ENCODE assay signal across 7 mouse cellular contexts in genomic region chr1:75477264-75477965, GRCm38 (mm10). TPM values are rescaled to one million over a fixed set of nuclear protein-coding genes. Genes with fewer than 3 reads are reported as not detected.
DNase-seq lines count a peak whose midpoint lies in the region; ATAC-seq and TF ChIP-seq lines count a peak whose summit lies in the region.

No protein-coding gene starts in this region.

- H3K4me3 ChIP-seq in intestine, postnatal 0 days (ENCODE audit: low read depth, low read length): peak overlapping the region; percentile 20
- H3K4me3 ChIP-seq in limb, embryonic 12.5 days (replicated peaks): peak overlapping the region; percentile 59
- H3K4me3 ChIP-seq in midbrain, embryonic 14.5 days (replicated peaks; ENCODE audit: low read depth, low read length): peak overlapping the region; percentile 87

- intact Hi-C loops in gastrocnemius, postnatal 14 days (cut with DNase I; ENCODE audit: low total_unique reads): loop anchor here (5.0 kb wide), 1 partner anchor 120 kb away; no protein-coding TSS in a partner anchor

- WGBS in intestine, postnatal 0 days: 14% methylated on average over 35 of the region's 35 CpGs
- 13% methylated on average over 35 of the region's 35 CpGs for WGBS in limb, embryonic 12.5 days
- 9% methylated on average over 35 of the region's 35 CpGs for WGBS in midbrain, embryonic 14.5 days

- H3K27me3 ChIP-seq in intestine, postnatal 0 days (replicated peaks; ENCODE audit: control insufficient read depth, insufficient read depth, low read length): peaks cover 11% of the 10 kb centered on the region; the same call in 1 of the 2 replicates
- peaks cover 36% of the 10 kb centered on the region for H3K27me3 ChIP-seq in limb, embryonic 12.5 days
- H3K27me3 ChIP-seq in midbrain, embryonic 14.5 days (ENCODE audit: control insufficient read depth, insufficient read depth, low read length): no peaks in the 10 kb centered on the region

- no peaks in the 10 kb centered on the region for H3K9me3 ChIP-seq in intestine, postnatal 0 days (ENCODE audit: control insufficient read depth)
- no peaks in the 10 kb centered on the region for H3K9me3 ChIP-seq in limb, embryonic 12.5 days
- no peaks in the 10 kb centered on the region for H3K9me3 ChIP-seq in midbrain, embryonic 14.5 days (ENCODE audit: control insufficient read depth, low read length)

- peak overlapping the region; percentile 97 for H3K4me2 ChIP-seq in intestine, postnatal 0 days (replicated peaks; ENCODE audit: low read depth)
- H3K4me2 ChIP-seq in limb, embryonic 12.5 days: peak overlapping the region; percentile 90
- peak overlapping the region; percentile 86 for H3K4me2 ChIP-seq in midbrain, embryonic 14.5 days (ENCODE audit: low read length)

- no peak overlapping the region for H3K27ac ChIP-seq in intestine, postnatal 0 days (ENCODE audit: low read depth, low read length)
- H3K27ac ChIP-seq in limb, embryonic 12.5 days: no peak overlapping the region
- H3K27ac ChIP-seq in midbrain, embryonic 14.5 days (replicated peaks; ENCODE audit: low read depth, low read length): 0 out of 2 replicates have a peak overlapping the region, but pooled peaks have one; percentile 41

- H3K4me1 ChIP-seq in intestine, postnatal 0 days (replicated peaks; ENCODE audit: control insufficient read depth, insufficient read depth, low read length): no peaks in the 10 kb centered on the region
- H3K4me1 ChIP-seq in limb, embryonic 12.5 days (replicated peaks): peaks cover 33% of the 10 kb centered on the region
- peaks cover 32% of the 10 kb centered on the region for H3K4me1 ChIP-seq in midbrain, embryonic 14.5 days (ENCODE audit: control insufficient read depth, insufficient read depth, low read length)

- ATAC-seq in common myeloid progenitor, adult 5-6 weeks (replicated peaks; ENCODE audit: low read depth, poor library complexity, severe bottlenecking): peak; percentile 61
- peak; percentile 14; the same call in 1 of the 2 replicates for ATAC-seq in intestine, postnatal 0 days
- no peak for ATAC-seq in limb, embryonic 12.5 days (ENCODE audit: insufficient number of reproducible peaks, insufficient read depth, low FRiP score, low TSS enrichment, low read depth)
- peak; percentile 3; the same call in 1 of the 2 replicates for ATAC-seq in midbrain, embryonic 14.5 days (ENCODE audit: low FRiP score, low TSS enrichment)

- TF ChIP-seq CTCF in intestine, postnatal 0 days (IDR thresholded peaks at IDR 0.05; ENCODE audit: low read depth): peak; percentile 93

- peaks cover 32% of the 10 kb centered on the region; the same call in 1 of the 2 replicates for H3K36me3 ChIP-seq in intestine, postnatal 0 days (ENCODE audit: control insufficient read depth, insufficient read depth)
- H3K36me3 ChIP-seq in limb, embryonic 12.5 days: peaks cover 44% of the 10 kb centered on the region
- H3K36me3 ChIP-seq in midbrain, embryonic 14.5 days (ENCODE audit: control insufficient read depth, insufficient read depth, low read length): peaks cover 47% of the 10 kb centered on the region

- DNase-seq in adrenal gland, adult 18-20 months (ENCODE audit: low spot score in 2 of 2): peak; percentile 80 to 84
- DNase-seq in gastrocnemius, postnatal 14 days: peak; percentile 78
- peak; percentile 90 for DNase-seq in midbrain, embryonic 14.5 days
- DNase-seq in spleen, adult 12 weeks (ENCODE audit: low spot score): peak; percentile 68

- no peak overlapping the region for H3K9ac ChIP-seq in intestine, postnatal 0 days (ENCODE audit: low read depth, low read length)
- no peak overlapping the region for H3K9ac ChIP-seq in limb, embryonic 12.5 days (replicated peaks)
- H3K9ac ChIP-seq in midbrain, embryonic 14.5 days (replicated peaks; ENCODE audit: low read length): peak overlapping the region; percentile 39; the same call in 1 of the 2 replicates

RNA-seq across cellular contexts. Expression of gene Chpf, which starts 1.7 kb away (rescaled TPM):
- total RNA-seq in adrenal gland, adult 18-20 months (2021): 10 to 100 TPM; 58.9 to 59.1 TPM
- total RNA-seq in common myeloid progenitor, adult 5-6 weeks (2017): 0.92 and 2.1 TPM in 2 replicates
- 10 to 100 TPM; 14.9 to 20.7 TPM for total RNA-seq in gastrocnemius, postnatal 14 days (2021)
- polyA plus RNA-seq in intestine, postnatal 0 days (2015; fragmentation: Nextera tagmentation; extraction: Ambion mirVana): 21.8 and 22.3 TPM in 2 replicates
- polyA plus RNA-seq in limb, embryonic 12.5 days (2016; fragmentation: Nextera tagmentation; extraction: Ambion mirVana): 22.1 and 27.1 TPM in 2 replicates
- polyA plus RNA-seq in midbrain, embryonic 14.5 days (2014; fragmentation: Nextera tagmentation; extraction: Ambion mirVana): 39.7 and 44.2 TPM in 2 replicates

RNA-seq across cellular contexts. Expression of gene Tmem198, which starts 1.9 kb away (rescaled TPM):
- total RNA-seq in adrenal gland, adult 18-20 months (2021): 1 to 10 TPM; 3.5 to 6.2 TPM
- 0.32 TPM in 1 of 2 replicates, not detected in the other for total RNA-seq in common myeloid progenitor, adult 5-6 weeks (2017)
- total RNA-seq in gastrocnemius, postnatal 14 days (2021): under 1 TPM; 0.09 to 0.25 TPM
- 1.3 and 1.6 TPM in 2 replicates for polyA plus RNA-seq in intestine, postnatal 0 days (2015; fragmentation: Nextera tagmentation; extraction: Ambion mirVana)
- 0.36 and 0.74 TPM in 2 replicates for polyA plus RNA-seq in limb, embryonic 12.5 days (2016; fragmentation: Nextera tagmentation; extraction: Ambion mirVana)
- 42.9 and 55.9 TPM in 2 replicates for polyA plus RNA-seq in midbrain, embryonic 14.5 days (2014; fragmentation: Nextera tagmentation; extraction: Ambion mirVana)

RNA-seq across cellular contexts. Expression of gene Asic4, which starts 27.2 kb away (rescaled TPM):
- total RNA-seq in adrenal gland, adult 18-20 months (2021): 1 to 10 TPM; 5.1 to 8.1 TPM
- total RNA-seq in common myeloid progenitor, adult 5-6 weeks (2017): not detected in 2 replicates
- not detected for total RNA-seq in gastrocnemius, postnatal 14 days (2021)
- polyA plus RNA-seq in intestine, postnatal 0 days (2015; fragmentation: Nextera tagmentation; extraction: Ambion mirVana): 0.97 and 1.2 TPM in 2 replicates
- polyA plus RNA-seq in limb, embryonic 12.5 days (2016; fragmentation: Nextera tagmentation; extraction: Ambion mirVana): 0.50 and 0.78 TPM in 2 replicates
- 16.6 and 34.3 TPM in 2 replicates for polyA plus RNA-seq in midbrain, embryonic 14.5 days (2014; fragmentation: Nextera tagmentation; extraction: Ambion mirVana)

RNA-seq across cellular contexts. Expression of gene Obsl1, which starts 28.8 kb away (rescaled TPM):
- total RNA-seq in adrenal gland, adult 18-20 months (2021): 10 to 100 TPM; 48.9 to 54.4 TPM
- total RNA-seq in common myeloid progenitor, adult 5-6 weeks (2017): 1.4 and 2.7 TPM in 2 replicates
- total RNA-seq in gastrocnemius, postnatal 14 days (2021): 10 to 100 TPM; 65.6 to 69.5 TPM
- polyA plus RNA-seq in intestine, postnatal 0 days (2015; fragmentation: Nextera tagmentation; extraction: Ambion mirVana): 17.1 and 17.6 TPM in 2 replicates
- 98.3 and 104 TPM in 2 replicates for polyA plus RNA-seq in limb, embryonic 12.5 days (2016; fragmentation: Nextera tagmentation; extraction: Ambion mirVana)
- 22.0 and 24.1 TPM in 2 replicates for polyA plus RNA-seq in midbrain, embryonic 14.5 days (2014; fragmentation: Nextera tagmentation; extraction: Ambion mirVana)

RNA-seq across cellular contexts. Expression of gene Inha, which starts 29.5 kb away (rescaled TPM):
- 10 to 100 TPM; 18.2 to 29.6 TPM for total RNA-seq in adrenal gland, adult 18-20 months (2021)
- total RNA-seq in common myeloid progenitor, adult 5-6 weeks (2017): not detected in 2 replicates
- 1 to 10 TPM; 6.5 to 7.7 TPM for total RNA-seq in gastrocnemius, postnatal 14 days (2021)
- 3.2 and 3.3 TPM in 2 replicates for polyA plus RNA-seq in intestine, postnatal 0 days (2015; fragmentation: Nextera tagmentation; extraction: Ambion mirVana)
- 9.5 and 11.9 TPM in 2 replicates for polyA plus RNA-seq in limb, embryonic 12.5 days (2016; fragmentation: Nextera tagmentation; extraction: Ambion mirVana)
- 9.3 and 16.8 TPM in 2 replicates for polyA plus RNA-seq in midbrain, embryonic 14.5 days (2014; fragmentation: Nextera tagmentation; extraction: Ambion mirVana)

Comparison
In these comparisons a context has a peak if more than half of its experiments do, and no peak if none do; other contexts are left out.
1. H3K4me3 ChIP-seq: peak in every context shown above with its lines; median percentile 87 in midbrain, embryonic 14.5 days; 59 in limb, embryonic 12.5 days; 20 in intestine, postnatal 0 days.